Mouse (Mus musculus) liver, postnatal 0 days (tissue): ENCODE data around the gene Gfpt2. TPM values are rescaled to one million over a fixed set of nuclear protein-coding genes. Genes with fewer than 3 reads are reported as not detected.

ENCODE experiments used
- ATAC-seq: fragments of 200-750 bp; cut with Nextera tagmentation; 2 replicates; pipeline ENCODE4 v1.8.0; 2017; ENCODE audit warnings: mild to moderate bottlenecking, moderate library complexity
- DNase-seq: peaks from one replicate; pipeline ENCODE4 v3.0.0-alpha.2; 2016
- H3K27ac ChIP-seq: fragments of 300-500 bp; sonication (generic); 2 replicates; pipeline ENCODE4 v1.5.1; 2014; ENCODE audit warnings: antibody characterized with exemption, moderate library complexity, mild to moderate bottlenecking, low read depth
- H3K27me3 ChIP-seq: fragments of 300-500 bp; sonication (generic); 2 replicates; pipeline ENCODE4 v1.6.1; 2014; ENCODE audit warnings: low read length, control low read depth, mixed read lengths; ENCODE audit not compliant: insufficient read depth
- H3K36me3 ChIP-seq: fragments of 300-500 bp; sonication (generic); replicated peaks from 2 replicates; pipeline ENCODE4 v1.6.1; 2014; ENCODE audit warnings: mild to moderate bottlenecking, control low read depth, low read length, moderate library complexity, mixed read lengths; ENCODE audit not compliant: insufficient read depth
- H3K4me1 ChIP-seq: fragments of 300-500 bp; sonication (generic); 2 replicates; pipeline ENCODE4 v1.6.1; 2014; ENCODE audit warnings: antibody characterized with exemption, mild to moderate bottlenecking, control low read depth; ENCODE audit not compliant: insufficient read depth
- H3K4me2 ChIP-seq: fragments of 300-500 bp; sonication (generic); 2 replicates; pipeline ENCODE4 v1.6.1; 2014; ENCODE audit warnings: low read depth, mild to moderate bottlenecking, low read length, moderate library complexity, mixed read lengths
- H3K4me3 ChIP-seq: fragments of 300-500 bp; sonication (generic); 2 replicates; pipeline ENCODE4 v1.5.1; 2014; ENCODE audit warnings: low read depth, low read length
- H3K9ac ChIP-seq: fragments of 300-500 bp; sonication (generic); replicated peaks from 2 replicates; pipeline ENCODE4 v1.6.1; 2014; ENCODE audit warnings: mild to moderate bottlenecking, moderate library complexity
- H3K9me3 ChIP-seq: fragments of 300-500 bp; sonication (generic); 2 replicates; pipeline ENCODE4 v1.6.1; 2016; ENCODE audit warnings: mild to moderate bottlenecking, control low read depth, low read length, mixed read lengths
- CTCF ChIP-seq: sonication (generic); IDR thresholded peaks from 2 replicates; pipeline ENCODE4 v1.5.1; 2016; ENCODE audit warnings: antibody characterized with exemption, low read depth
- EP300 ChIP-seq: IDR thresholded peaks from 2 replicates; pipeline ENCODE4 v1.6.1; 2016; ENCODE audit warnings: antibody characterized with exemption, low read depth, mild to moderate bottlenecking
- WGBS: fragments of 180-500 bp; shearing (Covaris S2); extraction: QIAGEN DNeasy Blood & Tissue Kit; methylation state at CpG from one replicate; pipeline ENCODE4 v1.1.7; 2014; ENCODE audit not compliant: insufficient replicate concordance; 5-methylcytosine and 5-hydroxymethylcytosine counted together
- microRNA-seq: library from miRNA; unstranded; fragments of <30 nt; microRNA quantifications from one replicate; pipeline ENCODE4, GENCODE M21; 2016
- polyA plus RNA-seq: library from polyadenylated mRNA; unstranded; fragments of >200 nt; fragmentation: Nextera tagmentation; extraction: Ambion mirVana; gene quantifications from 2 replicates; pipeline ENCODE4 v1.2.1, GENCODE M21; 2015

The Gfpt2 gene
- polyA plus RNA-seq, 1 experiment from 2014 or later = 0.81 TPM

- no peaks in the 10 kb centered on the region for H3K9me3 ChIP-seq
- H3K36me3 ChIP-seq = peaks cover 54% of the 10 kb centered on the region
- WGBS = 85% methylated on average over 8 of the region's 8 CpGs
Measured at GRCm38 (mm10) chr11:49876948-49877817, 83.2 kb downstream of the Gfpt2 start.

GRCm38 (mm10) chr11:49879950-49880642, 86.1 kb downstream of the Gfpt2 start:
- peaks cover 64% of the 10 kb centered on the region for H3K36me3 ChIP-seq
- no peaks in the 10 kb centered on the region for H3K4me1 ChIP-seq
- H3K27ac ChIP-seq = no peak overlapping the region
- H3K4me2 ChIP-seq = no peak overlapping the region
- H3K9ac ChIP-seq = no peak overlapping the region
- ATAC-seq (no peak), DNase-seq (no peak)
- WGBS = 83% methylated on average over 3 of the region's 3 CpGs
- H3K27me3 ChIP-seq = no peaks in the 10 kb centered on the region
- H3K4me3 ChIP-seq = no peak overlapping the region
- no peaks in the 10 kb centered on the region for H3K9me3 ChIP-seq
- TF ChIP-seq EP300 (no peak), CTCF (no peak)

More at GRCm38 (mm10) chr11:49876948-49877817, 83.2 kb downstream of the Gfpt2 start:
- Histone ChIP-seq H3K9ac (no peak overlapping the region), H3K4me1 (peaks cover 4% of the 10 kb centered on the region; the same call in 1 of the 2 replicates), H3K27ac (no peak overlapping the region), H3K27me3 (no peaks in the 10 kb centered on the region), H3K4me3 (no peak overlapping the region), H3K4me2 (no peak overlapping the region)
- TF ChIP-seq EP300 (no peak), CTCF (no peak)
- DNase-seq = no peak
- ATAC-seq = no peak

- Histone ChIP-seq H3K36me3 (peaks cover 77% of the 10 kb centered on the region), H3K27me3 (no peaks in the 10 kb centered on the region), H3K9me3 (no peaks in the 10 kb centered on the region), H3K27ac (no peak overlapping the region), H3K4me1 (no peaks in the 10 kb centered on the region), H3K4me2 (no peak overlapping the region), H3K4me3 (no peak overlapping the region), H3K9ac (no peak overlapping the region)
- ATAC-seq = no peak
- whole genome bisulfite sequencing = 89% methylated on average over 3 of the region's 3 CpGs
- DNase-seq = no peak
- TF ChIP-seq EP300 = no peak
- TF ChIP-seq CTCF = no peak
Measured at GRCm38 (mm10) chr11:49883394-49883793, 89.4 kb downstream of the Gfpt2 start.

Small RNA genes within 50 kb of the gene (microRNA-seq; reads per million reads assigned to microRNA genes)
- gene Gm23813 = not detected

Other genes with a start within 250 kb of the Gfpt2 start
- not detected in 2 replicates for gene Olfr1380, start 237.3 kb upstream of the Gfpt2 start, polyA plus RNA-seq
- gene Flt4, start 184.9 kb upstream of the Gfpt2 start, polyA plus RNA-seq = 4.3 and 4.9 TPM in 2 replicates
- 0.25 and 0.33 TPM in 2 replicates for gene Scgb3a1, start 130.6 kb upstream of the Gfpt2 start, polyA plus RNA-seq
- gene Cnot6, start 81.5 kb upstream of the Gfpt2 start, polyA plus RNA-seq = 16.9 and 18.1 TPM in 2 replicates
- 20.9 and 22.3 TPM in 2 replicates for gene Mapk9, start 52.6 kb downstream of the Gfpt2 start, polyA plus RNA-seq
- not detected in 2 replicates for gene Rasgef1c, start 107.7 kb downstream of the Gfpt2 start, polyA plus RNA-seq
- gene Rnf130, start 231.2 kb downstream of the Gfpt2 start, polyA plus RNA-seq = 75.0 and 82.0 TPM in 2 replicates